Mouse (Mus musculus) cerebellum, postnatal 10 days (tissue): ENCODE data around the gene Snx4.

Source experiments
- DNase-seq, 2 experiments: peaks; one replicate each; pipeline ENCODE4 v3.0.0; 2021; ENCODE audit warnings: mixed read lengths in 2 of 2

The Snx4 gene

DNA sequence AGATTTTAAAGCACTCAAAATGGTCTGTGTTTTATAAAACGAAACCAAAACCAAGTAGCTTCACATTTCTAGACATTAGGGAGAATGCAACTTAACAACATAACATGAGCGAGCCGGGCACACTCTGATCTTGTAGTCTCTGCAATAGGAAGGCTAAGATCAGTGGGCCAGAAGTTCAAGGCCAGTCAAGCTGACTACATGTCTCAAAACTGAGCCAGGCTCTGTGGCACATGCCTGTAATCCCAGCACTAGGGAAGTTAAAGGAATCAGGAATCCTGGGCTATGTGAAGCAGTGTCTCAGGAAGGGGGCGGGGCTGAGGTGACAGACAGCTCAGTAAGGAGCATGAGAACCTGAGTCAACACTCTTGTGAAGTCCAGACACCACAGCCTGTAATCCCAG lies 93.6 kb downstream of the Snx4 start:
- no peak for DNase-seq

DNA sequence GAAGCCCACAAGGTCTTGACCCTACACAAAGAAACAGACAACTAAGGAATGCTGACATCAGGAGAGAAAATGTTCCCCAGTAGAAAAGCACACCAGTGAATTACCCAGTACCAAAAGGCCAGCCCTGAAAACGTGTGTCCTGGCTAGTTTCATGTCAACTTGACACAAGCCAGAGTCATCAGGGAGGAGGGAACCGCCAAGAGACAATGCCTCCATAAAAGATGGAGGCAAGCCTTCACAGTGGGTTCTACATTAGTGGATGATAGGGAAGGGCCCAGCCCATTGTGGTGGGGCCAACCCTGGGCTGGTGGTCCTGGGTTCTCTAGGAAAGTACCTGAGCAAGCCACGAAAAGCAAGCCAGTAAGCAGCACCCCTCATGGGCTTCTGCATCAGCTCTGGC lies 95.1 kb downstream of the Snx4 start:
- DNase-seq: no peak

DNA sequence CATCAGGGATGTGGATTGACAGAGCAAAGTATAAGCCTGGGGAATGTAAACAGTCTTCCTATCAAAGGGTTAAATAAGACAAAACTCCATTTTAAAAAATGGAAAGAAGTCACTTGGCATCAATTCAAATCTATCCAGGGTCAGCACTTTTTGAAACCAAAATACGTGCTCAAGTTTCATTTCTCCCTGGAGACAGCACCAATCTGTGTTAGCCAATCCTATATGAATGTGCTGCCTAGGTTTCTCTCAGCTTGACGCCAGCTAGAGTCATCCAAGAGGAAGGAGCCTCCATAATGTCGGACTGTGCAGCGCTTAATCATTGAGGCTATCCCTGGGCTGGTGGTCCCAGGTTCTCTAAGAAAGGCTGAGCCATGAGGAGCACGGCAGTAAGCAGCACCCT lies 95.9 kb downstream of the Snx4 start:
- DNase-seq: no peak
